Comparison of ENCODE assay signal across 24 mouse cellular contexts in the genomic region with DNA sequence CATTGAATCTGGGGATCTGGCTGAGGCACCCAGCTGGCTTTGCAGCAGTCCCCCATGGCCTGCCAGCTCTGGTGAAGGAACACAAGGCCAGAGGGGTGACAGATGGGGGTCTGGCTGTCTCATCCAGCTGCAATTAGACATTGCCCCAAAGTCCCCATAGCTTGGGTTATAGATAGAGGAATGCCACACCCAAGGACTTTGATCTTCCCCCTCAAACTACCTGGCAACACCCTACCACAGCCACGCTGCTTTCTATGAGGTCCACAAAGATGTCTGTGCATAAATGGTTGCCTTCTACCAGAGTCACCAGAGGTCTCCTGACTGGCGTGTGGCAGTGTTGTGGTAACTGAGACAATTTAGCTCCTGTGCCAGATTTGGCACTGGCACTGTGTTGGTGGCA. TPM values are rescaled to one million over a fixed set of nuclear protein-coding genes. Genes with fewer than 3 reads are reported as not detected.
DNase-seq lines count a peak whose midpoint lies in the region; ATAC-seq and TF ChIP-seq lines count a peak whose summit lies in the region.
"Had no signal": no experiment of that assay in that cellular context is flagged by ENCODE, and none has a peak within 500 bp of the region (broad histone marks: within the 10 kb centered on the region; RNA-seq: fewer than 3 reads in every experiment).

No protein-coding gene starts in this region.

- ATAC-seq in forebrain, embryonic 15.5 days (replicated peaks): 0 out of 2 replicates have a peak, but pooled peaks have one; percentile 11
- no peak for ATAC-seq in forebrain, embryonic 16.5 days
- 0 out of 2 replicates have a peak, but pooled peaks have one; percentile 31 for ATAC-seq in hindbrain, embryonic 16.5 days
- ATAC-seq in hindbrain, embryonic 13.5 days (ENCODE audit: low FRiP score): no peak
- 0 out of 2 replicates have a peak, but pooled peaks have one; percentile 17 for ATAC-seq in intestine, embryonic 14.5 days (replicated peaks; ENCODE audit: low FRiP score, low TSS enrichment, low read depth)
- peak; percentile 43; the same call in 1 of the 2 replicates for ATAC-seq in intestine, postnatal 0 days
- ATAC-seq: activated CD4-positive, CD25-positive, alpha-beta regulatory T cell, adult 4 months; forebrain, embryonic 13.5 days; hindbrain, postnatal 0 days; inflammation-experienced regulatory T-cells, adult 6 months had no signal

- H3K27ac ChIP-seq in forebrain, embryonic 15.5 days (replicated peaks): no peak overlapping the region
- no peak overlapping the region for H3K27ac ChIP-seq in forebrain, embryonic 16.5 days (ENCODE audit: low read length)
- no peak overlapping the region for H3K27ac ChIP-seq in hindbrain, embryonic 16.5 days (ENCODE audit: low read depth, low read length)
- H3K27ac ChIP-seq in hindbrain, embryonic 13.5 days: no peak overlapping the region
- no peak overlapping the region for H3K27ac ChIP-seq in intestine, embryonic 14.5 days (ENCODE audit: low read depth)
- H3K27ac ChIP-seq in intestine, postnatal 0 days (ENCODE audit: low read depth, low read length): no peak overlapping the region
- H3K27ac ChIP-seq: forebrain, embryonic 10.5 days; forebrain, embryonic 13.5 days; heart, embryonic 15.5 days; hindbrain, embryonic 10.5 days; hindbrain, postnatal 0 days had no signal

- peaks cover 8% of the 10 kb centered on the region; the same call in 1 of the 2 replicates for H3K4me1 ChIP-seq in forebrain, embryonic 15.5 days
- H3K4me1 ChIP-seq in forebrain, embryonic 16.5 days (replicated peaks; ENCODE audit: control insufficient read depth, insufficient read depth, low read length): peaks cover 9% of the 10 kb centered on the region
- no peaks in the 10 kb centered on the region for H3K4me1 ChIP-seq in hindbrain, embryonic 16.5 days (ENCODE audit: control insufficient read depth, insufficient read depth, low read depth, low read length)
- H3K4me1 ChIP-seq in hindbrain, embryonic 13.5 days (replicated peaks): peaks cover 10% of the 10 kb centered on the region; the same call in 1 of the 2 replicates
- H3K4me1 ChIP-seq in intestine, embryonic 14.5 days (replicated peaks; ENCODE audit: control insufficient read depth, insufficient read depth, low read length): no peaks in the 10 kb centered on the region
- H3K4me1 ChIP-seq in intestine, postnatal 0 days (replicated peaks; ENCODE audit: control insufficient read depth, insufficient read depth, low read length): no peaks in the 10 kb centered on the region
- H3K4me1 ChIP-seq: forebrain, embryonic 10.5 days; hindbrain, embryonic 10.5 days had no signal

- no peak overlapping the region for H3K4me3 ChIP-seq in forebrain, embryonic 15.5 days
- H3K4me3 ChIP-seq in forebrain, embryonic 16.5 days (replicated peaks; ENCODE audit: low read length): no peak overlapping the region
- no peak overlapping the region for H3K4me3 ChIP-seq in hindbrain, embryonic 16.5 days (ENCODE audit: low read length)
- no peak overlapping the region for H3K4me3 ChIP-seq in hindbrain, embryonic 13.5 days
- H3K4me3 ChIP-seq in intestine, embryonic 14.5 days (ENCODE audit: low read depth, low read length): no peak overlapping the region
- H3K4me3 ChIP-seq in intestine, postnatal 0 days (ENCODE audit: low read depth, low read length): no peak overlapping the region
- H3K4me3 ChIP-seq: forebrain, embryonic 10.5 days; forebrain, embryonic 13.5 days; heart, embryonic 12.5 days; heart, embryonic 15.5 days; hindbrain, embryonic 10.5 days had no signal

- H3K9ac ChIP-seq in forebrain, embryonic 15.5 days (replicated peaks): no peak overlapping the region
- H3K9ac ChIP-seq in forebrain, embryonic 16.5 days (replicated peaks; ENCODE audit: low read depth, low read length): no peak overlapping the region
- no peak overlapping the region for H3K9ac ChIP-seq in hindbrain, embryonic 16.5 days (ENCODE audit: low read depth, low read length)
- no peak overlapping the region for H3K9ac ChIP-seq in hindbrain, embryonic 13.5 days
- H3K9ac ChIP-seq in intestine, embryonic 14.5 days (ENCODE audit: low read length): no peak overlapping the region
- H3K9ac ChIP-seq in intestine, postnatal 0 days (ENCODE audit: low read depth, low read length): no peak overlapping the region
- H3K9ac ChIP-seq: forebrain, embryonic 13.5 days; heart, embryonic 12.5 days; heart, embryonic 15.5 days had no signal

- no peaks in the 10 kb centered on the region for H3K9me3 ChIP-seq in forebrain, embryonic 15.5 days
- H3K9me3 ChIP-seq in forebrain, embryonic 16.5 days (ENCODE audit: control insufficient read depth, low read length): 0 out of 2 replicates have a peak, but pooled peaks cover 6% of the 10 kb centered on the region
- H3K9me3 ChIP-seq in hindbrain, embryonic 16.5 days (ENCODE audit: control insufficient read depth, low read length): no peaks in the 10 kb centered on the region
- H3K9me3 ChIP-seq in hindbrain, embryonic 13.5 days: no peaks in the 10 kb centered on the region
- peaks cover 5% of the 10 kb centered on the region for H3K9me3 ChIP-seq in intestine, embryonic 14.5 days (ENCODE audit: control insufficient read depth, low read length)
- no peaks in the 10 kb centered on the region for H3K9me3 ChIP-seq in intestine, postnatal 0 days (ENCODE audit: control insufficient read depth)
- H3K9me3 ChIP-seq: forebrain, embryonic 13.5 days; heart, embryonic 15.5 days had no signal

- no peaks in the 10 kb centered on the region for H3K27me3 ChIP-seq in forebrain, embryonic 15.5 days
- no peaks in the 10 kb centered on the region for H3K27me3 ChIP-seq in forebrain, embryonic 16.5 days (replicated peaks; ENCODE audit: control insufficient read depth, insufficient read depth, low read length)
- H3K27me3 ChIP-seq in hindbrain, embryonic 16.5 days (replicated peaks; ENCODE audit: control insufficient read depth, insufficient read depth, low read length): no peaks in the 10 kb centered on the region
- no peaks in the 10 kb centered on the region for H3K27me3 ChIP-seq in hindbrain, embryonic 13.5 days
- no peaks in the 10 kb centered on the region for H3K27me3 ChIP-seq in intestine, embryonic 14.5 days (replicated peaks; ENCODE audit: control insufficient read depth, insufficient read depth, low read length)
- no peaks in the 10 kb centered on the region for H3K27me3 ChIP-seq in intestine, postnatal 0 days (replicated peaks; ENCODE audit: control insufficient read depth, insufficient read depth, low read length)
- H3K27me3 ChIP-seq: forebrain, embryonic 13.5 days; heart, embryonic 12.5 days; heart, embryonic 15.5 days had no signal

- H3K4me2 ChIP-seq in forebrain, embryonic 15.5 days (replicated peaks): no peak overlapping the region
- no peak overlapping the region for H3K4me2 ChIP-seq in forebrain, embryonic 16.5 days (ENCODE audit: low read length)
- H3K4me2 ChIP-seq in hindbrain, embryonic 16.5 days (ENCODE audit: low read length): no peak overlapping the region
- H3K4me2 ChIP-seq in hindbrain, embryonic 13.5 days: no peak overlapping the region
- no peak overlapping the region for H3K4me2 ChIP-seq in intestine, embryonic 14.5 days (ENCODE audit: low read length)
- no peak overlapping the region for H3K4me2 ChIP-seq in intestine, postnatal 0 days (replicated peaks; ENCODE audit: low read depth)
- H3K4me2 ChIP-seq: forebrain, embryonic 13.5 days; heart, embryonic 12.5 days; heart, embryonic 15.5 days had no signal

- peaks cover 30% of the 10 kb centered on the region for H3K36me3 ChIP-seq in forebrain, embryonic 15.5 days
- H3K36me3 ChIP-seq in forebrain, embryonic 16.5 days (ENCODE audit: control insufficient read depth, insufficient read depth): peaks cover 7% of the 10 kb centered on the region
- peaks cover 8% of the 10 kb centered on the region; the same call in 1 of the 2 replicates for H3K36me3 ChIP-seq in hindbrain, embryonic 16.5 days (ENCODE audit: control insufficient read depth, insufficient read depth, low read length)
- H3K36me3 ChIP-seq in hindbrain, embryonic 13.5 days: peaks cover 37% of the 10 kb centered on the region
- H3K36me3 ChIP-seq in intestine, embryonic 14.5 days (ENCODE audit: control insufficient read depth, insufficient read depth, low read length): peaks cover 39% of the 10 kb centered on the region
- peaks cover 29% of the 10 kb centered on the region for H3K36me3 ChIP-seq in intestine, postnatal 0 days (ENCODE audit: control insufficient read depth, insufficient read depth)

- TF ChIP-seq CTCF in intestine, postnatal 0 days (IDR thresholded peaks at IDR 0.05; ENCODE audit: low read depth): no peak

- DNase-seq in intestine, embryonic 14.5 days (ENCODE audit: low spot score): no peak
- DNase-seq in left cerebral cortex, adult 18-20 months (ENCODE audit: low spot score in 2 of 2): no peak
- no peak for DNase-seq in adrenal gland, adult 18-20 months (ENCODE audit: low spot score in 2 of 2)
- DNase-seq: adrenal gland, postnatal 10 days; adrenal gland, postnatal 36 days; cerebellum, adult 18-20 months; cerebellum, adult 9-10 months; cerebellum, postnatal 14 days; gastrocnemius, postnatal 36 days; heart, postnatal 10 days; heart, postnatal 36 days had no signal

- 91% methylated on average over 2 of the region's 2 CpGs for WGBS in forebrain, embryonic 15.5 days
- WGBS in forebrain, embryonic 16.5 days: 90% methylated on average over 2 of the region's 2 CpGs
- 86% methylated on average over 2 of the region's 2 CpGs for WGBS in hindbrain, embryonic 16.5 days
- 82% methylated on average over 2 of the region's 2 CpGs for WGBS in hindbrain, embryonic 13.5 days
- 80% methylated on average over 2 of the region's 2 CpGs for WGBS in intestine, embryonic 14.5 days
- 64% methylated on average over 2 of the region's 2 CpGs for WGBS in intestine, postnatal 0 days

RNA-seq across cellular contexts. Expression of a gene that starts 39.0 kb away (rescaled TPM):
- 82.3 and 84.0 TPM in 2 replicates for polyA plus RNA-seq in forebrain, embryonic 15.5 days (2015; fragmentation: Nextera tagmentation; extraction: Ambion mirVana)
- polyA plus RNA-seq in forebrain, embryonic 16.5 days (2015; fragmentation: Nextera tagmentation; extraction: Ambion mirVana): 84.9 and 104 TPM in 2 replicates
- polyA plus RNA-seq in hindbrain, embryonic 16.5 days (2015; fragmentation: Nextera tagmentation; extraction: Ambion mirVana): 53.8 and 59.6 TPM in 2 replicates
- 59.7 and 61.8 TPM in 2 replicates for polyA plus RNA-seq in hindbrain, embryonic 13.5 days (2015; fragmentation: Nextera tagmentation; extraction: Ambion mirVana)
- polyA plus RNA-seq in intestine, embryonic 14.5 days (2014; fragmentation: Nextera tagmentation; extraction: Ambion mirVana): 123 and 133 TPM in 2 replicates
- 21.2 and 21.9 TPM in 2 replicates for polyA plus RNA-seq in intestine, postnatal 0 days (2015; fragmentation: Nextera tagmentation; extraction: Ambion mirVana)
- 100 to 1,000 TPM; 107 to 108 TPM for total RNA-seq in left cerebral cortex, adult 18-20 months (2021)
- 10 to 100 TPM; 60.5 to 76.4 TPM for total RNA-seq in adrenal gland, adult 18-20 months (2021)

Comparison
In these comparisons a context has a peak if more than half of its experiments do, and no peak if none do; other contexts are left out.
1. ATAC-seq: peak in forebrain, embryonic 15.5 days (single experiment), hindbrain, embryonic 16.5 days (single experiment), intestine, embryonic 14.5 days (single experiment) and intestine, postnatal 0 days (single experiment); none in forebrain, embryonic 16.5 days (single experiment) and hindbrain, embryonic 13.5 days (single experiment).